ENCODE assay signal across 8 mouse cellular contexts in genomic region chr7:71704661-71705240, GRCm38 (mm10).
DNase-seq lines count a peak whose midpoint lies in the region; ATAC-seq and TF ChIP-seq lines count a peak whose summit lies in the region.

No protein-coding gene starts in this region.

- no peak for DNase-seq in layer of hippocampus, adult 2 months (ENCODE audit: low spot score in 2 of 2)
- DNase-seq in layer of hippocampus, postnatal 10 days (ENCODE audit: low spot score in 2 of 2), result no peak
- DNase-seq in kidney, postnatal 14 days, result peak; percentile 21
- no peak for DNase-seq in right cerebral cortex, postnatal 36 days (ENCODE audit: low spot score in 2 of 2)
- no peak for DNase-seq in embryo, embryonic 11 days
- no peak for DNase-seq in c-Kit-positive CD71-positive TER-119-positive erythroid progenitor cells, embryonic 14.5 days (ENCODE audit: low spot score)

- H3K36me3 ChIP-seq in heart, embryonic 12.5 days, result no peaks in the 10 kb centered on the region
- H3K36me3 ChIP-seq in neural tube, embryonic 14.5 days (ENCODE audit: control insufficient read depth, insufficient read depth, low read length), result no peaks in the 10 kb centered on the region

- ATAC-seq in heart, embryonic 12.5 days (ENCODE audit: insufficient number of reproducible peaks, low FRiP score), result no peak
- no peak for ATAC-seq in neural tube, embryonic 14.5 days (ENCODE audit: low read depth)

- no peak for TF ChIP-seq CTCF in layer of hippocampus, adult 2 months (conservative IDR thresholded peaks at IDR 0.05)

- H3K9ac ChIP-seq in heart, embryonic 12.5 days, result no peak overlapping the region
- H3K9ac ChIP-seq in neural tube, embryonic 14.5 days (replicated peaks; ENCODE audit: low read depth, low read length), result no peak overlapping the region

- peak overlapping the region; percentile 56 for H3K4me3 ChIP-seq in layer of hippocampus, adult 2 months
- peak overlapping the region; percentile 59; the same call in 1 of the 2 replicates for H3K4me3 ChIP-seq in heart, embryonic 12.5 days
- peak overlapping the region; percentile 47 for H3K4me3 ChIP-seq in neural tube, embryonic 14.5 days (ENCODE audit: low read depth, low read length)

- H3K27ac ChIP-seq in layer of hippocampus, adult 2 months, result no peak overlapping the region
- H3K27ac ChIP-seq in heart, embryonic 12.5 days (ENCODE audit: poor library complexity, severe bottlenecking), result 0 out of 2 replicates have a peak overlapping the region, but pooled peaks have one; percentile 45
- no peak overlapping the region; the same call in 1 of the 2 replicates for H3K27ac ChIP-seq in neural tube, embryonic 14.5 days (ENCODE audit: low read depth, low read length)

- H3K27me3 ChIP-seq in heart, embryonic 12.5 days (replicated peaks), result no peaks in the 10 kb centered on the region
- H3K27me3 ChIP-seq in neural tube, embryonic 14.5 days (ENCODE audit: control insufficient read depth, insufficient read depth, low read length), result no peaks in the 10 kb centered on the region

- peak overlapping the region; percentile 79 for H3K4me2 ChIP-seq in heart, embryonic 12.5 days
- H3K4me2 ChIP-seq in neural tube, embryonic 14.5 days (ENCODE audit: low read depth, low read length), result peak overlapping the region; percentile 75

- WGBS in heart, embryonic 12.5 days, result 45% methylated on average over 4 of the region's 4 CpGs
- WGBS in neural tube, embryonic 14.5 days, result 62% methylated on average over 4 of the region's 4 CpGs

- H3K9me3 ChIP-seq in heart, embryonic 12.5 days (replicated peaks), result no peaks in the 10 kb centered on the region
- no peaks in the 10 kb centered on the region for H3K9me3 ChIP-seq in neural tube, embryonic 14.5 days (ENCODE audit: control insufficient read depth, low read length)

- H3K4me1 ChIP-seq in heart, embryonic 12.5 days (replicated peaks), result peaks cover 14% of the 10 kb centered on the region
- 0 out of 2 replicates have a peak, but pooled peaks cover 3% of the 10 kb centered on the region for H3K4me1 ChIP-seq in neural tube, embryonic 14.5 days (ENCODE audit: control insufficient read depth, insufficient read depth, low read length)
